Mouse (Mus musculus): ENCODE data around the gene Ankrd9. TPM values are rescaled to one million over a fixed set of nuclear protein-coding genes. Genes with fewer than 3 reads are reported as not detected.

Gene Ankrd9
- 1 to 10 TPM; 5.0 to 9.4 TPM for total RNA-seq (2023)

DNA sequence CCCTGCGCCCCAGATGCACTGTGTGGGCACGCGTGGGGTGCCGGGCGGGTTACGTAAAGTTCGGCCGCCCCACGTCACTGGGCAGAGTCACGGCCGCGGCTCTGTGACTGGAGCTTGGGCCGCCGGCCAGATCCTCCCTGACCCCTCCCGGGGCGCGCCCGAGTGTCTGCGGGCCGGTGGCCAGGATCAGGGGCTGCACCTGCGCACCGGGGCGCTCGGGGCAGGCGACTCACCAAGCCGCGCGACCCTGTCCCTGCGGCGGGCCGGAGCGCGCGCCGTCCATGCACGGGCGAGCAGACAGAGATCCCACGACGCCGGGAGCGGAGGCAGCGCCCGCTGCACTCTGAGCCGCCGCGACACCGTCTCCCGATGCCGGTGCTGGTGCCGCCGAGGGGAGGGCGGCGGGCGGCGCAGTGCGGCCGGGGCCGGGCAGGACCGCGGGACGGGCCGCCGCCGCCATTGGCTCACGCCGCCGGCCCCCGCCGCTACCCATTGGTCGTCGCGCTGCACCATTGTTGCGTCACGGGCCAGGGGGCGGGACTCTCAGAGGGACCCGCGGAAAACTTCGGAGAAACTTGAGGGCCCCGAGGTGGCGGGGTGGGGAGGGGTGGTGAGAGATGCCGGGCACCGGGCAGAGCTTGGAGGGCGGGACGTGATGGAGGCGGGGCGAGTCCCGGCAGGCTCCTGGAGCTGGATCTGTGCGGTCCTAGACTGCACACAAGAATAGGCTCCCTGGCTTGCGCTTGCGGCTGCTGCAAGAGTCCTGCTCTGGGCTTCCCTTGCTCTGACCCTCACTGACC is at the start of gene Ankrd9:
Gene Ankrd9, minus strand, starts transcription at position 434 of the 800 bp plus-strand sequence.

Other genes starting within 250 kb of the Ankrd9 start
- 10 to 100 TPM; 37.8 to 55.3 TPM for gene Wdr20, start 241.1 kb downstream of the Ankrd9 start, total RNA-seq (2023)
- under 1 TPM; 0.67 to 0.97 TPM for gene Mok, start 138.1 kb downstream of the Ankrd9 start, total RNA-seq (2023)
- 10 to 100 TPM; 12.9 to 16.3 TPM for gene Zfp839, start 128.8 kb downstream of the Ankrd9 start, total RNA-seq (2023)
- gene Cinp, start 89.9 kb downstream of the Ankrd9 start, total RNA-seq (2023), result 10 to 100 TPM; 21.3 to 28.6 TPM
- gene Tecpr2, start 89.8 kb downstream of the Ankrd9 start, total RNA-seq (2023), result 10 to 100 TPM; 11.9 to 13.1 TPM
- 10 to 100 TPM; 19.4 to 20.4 TPM for gene Rcor1, start 60.3 kb upstream of the Ankrd9 start, total RNA-seq (2023)
- gene Traf3, start 187.3 kb upstream of the Ankrd9 start, total RNA-seq (2023), result 10 to 100 TPM; 60.8 to 67.0 TPM
- not detected for gene 4930595D18Rik, start 205.5 kb upstream of the Ankrd9 start, total RNA-seq (2023)

All from monocyte, adult 59 days (primary cell).